Mouse (Mus musculus) hindbrain, embryonic 16.5 days (tissue): Measurements from ENCODE around the gene Hoxa10. TPM values are rescaled to one million over a fixed set of nuclear protein-coding genes. Genes with fewer than 3 reads are reported as not detected.

Experiments
- ATAC-seq: fragments of 200-750 bp; cut with Nextera tagmentation; 2 replicates; pipeline ENCODE4 v1.8.0; 2017; ENCODE audit warnings: moderate TSS enrichment, moderate library complexity
- H3K27ac ChIP-seq: fragments of 300-500 bp; sonication (generic); 2 replicates; pipeline ENCODE4 v1.5.1; 2014; ENCODE audit warnings: low read depth, mild to moderate bottlenecking, control low read depth, low read length, moderate library complexity
- H3K27me3 ChIP-seq: fragments of 300-500 bp; sonication (generic); replicated peaks from 2 replicates; pipeline ENCODE4 v1.6.1; 2014; ENCODE audit warnings: low read length; ENCODE audit not compliant: control insufficient read depth, insufficient read depth
- H3K36me3 ChIP-seq: fragments of 300-500 bp; sonication (generic); 2 replicates; pipeline ENCODE4 v1.6.1; 2014; ENCODE audit warnings: mild to moderate bottlenecking, low read length, moderate library complexity, mixed read lengths; ENCODE audit not compliant: control insufficient read depth, insufficient read depth
- H3K4me1 ChIP-seq: fragments of 300-500 bp; sonication (generic); 2 replicates; pipeline ENCODE4 v1.6.1; 2014; ENCODE audit warnings: low read depth, low read length; ENCODE audit not compliant: control insufficient read depth, insufficient read depth
- H3K4me2 ChIP-seq: fragments of 300-500 bp; sonication (generic); 2 replicates; pipeline ENCODE4 v1.6.1; 2014; ENCODE audit warnings: mild to moderate bottlenecking, low read length, control low read depth, moderate library complexity
- H3K4me3 ChIP-seq: fragments of 300-500 bp; sonication (generic); 2 replicates; pipeline ENCODE4 v1.5.1; 2014; ENCODE audit warnings: mild to moderate bottlenecking, low read length, control low read depth, moderate library complexity
- H3K9ac ChIP-seq: fragments of 300-500 bp; sonication (generic); 2 replicates; pipeline ENCODE4 v1.6.1; 2014; ENCODE audit warnings: low read depth, mild to moderate bottlenecking, control low read depth, low read length, moderate library complexity
- H3K9me3 ChIP-seq: fragments of 300-500 bp; sonication (generic); 2 replicates; pipeline ENCODE4 v1.6.1; 2014; ENCODE audit warnings: mild to moderate bottlenecking, low read length, moderate library complexity; ENCODE audit not compliant: control insufficient read depth
- WGBS: fragments of 180-500 bp; shearing (Covaris S2); extraction: QIAGEN DNeasy Blood & Tissue Kit; methylation state at CpG from one replicate; pipeline ENCODE4 v1.1.7; 2014; 5-methylcytosine and 5-hydroxymethylcytosine counted together
- polyA plus RNA-seq: library from polyadenylated mRNA; unstranded; fragments of >200 nt; fragmentation: Nextera tagmentation; extraction: Ambion mirVana; gene quantifications from 2 replicates; pipeline ENCODE4 v1.2.1, GENCODE M21; 2015

The Hoxa10 gene
- polyA plus RNA-seq, 1 experiment from 2014 or later = not detected

GRCm38 (mm10) chr6:52265306-52265912, 24.8 kb upstream of the Hoxa10 start:
- Histone ChIP-seq H3K36me3 (no peaks in the 10 kb centered on the region), H3K4me2 (no peak overlapping the region), H3K4me3 (no peak overlapping the region), H3K4me1 (peaks cover 4% of the 10 kb centered on the region; the same call in 1 of the 2 replicates), H3K9me3 (no peaks in the 10 kb centered on the region), H3K27me3 (peaks cover 85% of the 10 kb centered on the region), H3K9ac (no peak overlapping the region), H3K27ac (no peak overlapping the region)
- WGBS = 2% methylated on average over 18 of the region's 18 CpGs
- ATAC-seq = no peak

- H3K4me2 ChIP-seq = no peak overlapping the region
- H3K27me3 ChIP-seq = peaks cover 78% of the 10 kb centered on the region
- H3K4me1 ChIP-seq = peaks cover 7% of the 10 kb centered on the region; the same call in 1 of the 2 replicates
- no peaks in the 10 kb centered on the region for H3K9me3 ChIP-seq
- no peak overlapping the region for H3K9ac ChIP-seq
- no peak for ATAC-seq
- no peaks in the 10 kb centered on the region for H3K36me3 ChIP-seq
- no peak overlapping the region for H3K27ac ChIP-seq
- 4% methylated on average over 5 of the region's 5 CpGs for WGBS
- H3K4me3 ChIP-seq = no peak overlapping the region
Observed at GRCm38 (mm10) chr6:52264106-52264790, 23.6 kb upstream of the Hoxa10 start.

- H3K4me3 ChIP-seq = no peak overlapping the region
- no peak overlapping the region for H3K27ac ChIP-seq
- no peaks in the 10 kb centered on the region for H3K9me3 ChIP-seq
- H3K4me1 ChIP-seq = peaks cover 7% of the 10 kb centered on the region; the same call in 1 of the 2 replicates
- no peaks in the 10 kb centered on the region for H3K36me3 ChIP-seq
- no peak for ATAC-seq
- H3K4me2 ChIP-seq = no peak overlapping the region
- peaks cover 76% of the 10 kb centered on the region for H3K27me3 ChIP-seq
- H3K9ac ChIP-seq = no peak overlapping the region
- WGBS = 4% methylated on average over 6 of the region's 6 CpGs
Observed at GRCm38 (mm10) chr6:52263321-52263585, 22.6 kb upstream of the Hoxa10 start.

GRCm38 (mm10) chr6:52262463-52263320, 22.0 kb upstream of the Hoxa10 start:
- H3K27ac ChIP-seq = no peak overlapping the region
- H3K27me3 ChIP-seq = peaks cover 73% of the 10 kb centered on the region
- no peaks in the 10 kb centered on the region for H3K9me3 ChIP-seq
- H3K4me3 ChIP-seq = no peak overlapping the region
- no peak for ATAC-seq
- WGBS = 3% methylated on average over 24 of the region's 24 CpGs
- no peaks in the 10 kb centered on the region for H3K36me3 ChIP-seq
- peaks cover 7% of the 10 kb centered on the region; the same call in 1 of the 2 replicates for H3K4me1 ChIP-seq
- no peak overlapping the region for H3K9ac ChIP-seq
- no peak overlapping the region for H3K4me2 ChIP-seq

GRCm38 (mm10) chr6:52261751-52262462, 21.3 kb upstream of the Hoxa10 start:
- WGBS = 3% methylated on average over 9 of the region's 9 CpGs
- Histone ChIP-seq H3K4me1 (peaks cover 7% of the 10 kb centered on the region; the same call in 1 of the 2 replicates), H3K36me3 (no peaks in the 10 kb centered on the region), H3K27ac (no peak overlapping the region), H3K4me3 (no peak overlapping the region), H3K9ac (no peak overlapping the region), H3K4me2 (no peak overlapping the region), H3K27me3 (peaks cover 74% of the 10 kb centered on the region), H3K9me3 (no peaks in the 10 kb centered on the region)
- no peak for ATAC-seq

GRCm38 (mm10) chr6:52260654-52261575, 20.3 kb upstream of the Hoxa10 start, which contains the start of gene Hoxa13:
Gene Hoxa13, minus strand, starts transcription at chr6:52260880.
- H3K27me3 ChIP-seq = peaks cover 73% of the 10 kb centered on the region
- ATAC-seq = 0 out of 2 replicates have a peak, but pooled peaks have one; percentile 11
- no peak within 1 kb of the TSS for H3K9ac ChIP-seq
- H3K4me2 ChIP-seq = peak within 1 kb of the TSS; percentile 49
- no peaks in the 10 kb centered on the region for H3K36me3 ChIP-seq
- H3K4me3 ChIP-seq = peak within 1 kb of the TSS; percentile 31
- WGBS = under 1% methylated on average over 39 of the region's 72 CpGs
- no peak within 1 kb of the TSS for H3K27ac ChIP-seq
- no peaks in the 10 kb centered on the region for H3K9me3 ChIP-seq
- peaks cover 7% of the 10 kb centered on the region; the same call in 1 of the 2 replicates for H3K4me1 ChIP-seq

GRCm38 (mm10) chr6:52259811-52260261, 19.2 kb upstream of the Hoxa10 start:
- no peak overlapping the region for H3K9ac ChIP-seq
- H3K4me3 ChIP-seq = peak overlapping the region; percentile 31; the same call in 1 of the 2 replicates
- H3K27ac ChIP-seq = no peak overlapping the region
- no peak for ATAC-seq
- H3K36me3 ChIP-seq = no peaks in the 10 kb centered on the region
- peaks cover 7% of the 10 kb centered on the region; the same call in 1 of the 2 replicates for H3K4me1 ChIP-seq
- H3K9me3 ChIP-seq = no peaks in the 10 kb centered on the region
- peak overlapping the region; percentile 49; the same call in 1 of the 2 replicates for H3K4me2 ChIP-seq
- peaks cover 73% of the 10 kb centered on the region for H3K27me3 ChIP-seq
- WGBS = under 1% methylated on average over 38 of the region's 39 CpGs
